Mouse (Mus musculus): Measurements from ENCODE around the gene Strn.
"Not testable (repeated sequence)": the region's sequence is repeated elsewhere in the genome, so short reads cannot be mapped to it uniquely, and the experiment has no call there.

Gene Strn

GRCm38 (mm10) chr17:78710258-78710657, 26.7 kb downstream of the Strn start:
- DNase-seq (ENCODE audit: low read depth, low spot score) = no peak

DNA sequence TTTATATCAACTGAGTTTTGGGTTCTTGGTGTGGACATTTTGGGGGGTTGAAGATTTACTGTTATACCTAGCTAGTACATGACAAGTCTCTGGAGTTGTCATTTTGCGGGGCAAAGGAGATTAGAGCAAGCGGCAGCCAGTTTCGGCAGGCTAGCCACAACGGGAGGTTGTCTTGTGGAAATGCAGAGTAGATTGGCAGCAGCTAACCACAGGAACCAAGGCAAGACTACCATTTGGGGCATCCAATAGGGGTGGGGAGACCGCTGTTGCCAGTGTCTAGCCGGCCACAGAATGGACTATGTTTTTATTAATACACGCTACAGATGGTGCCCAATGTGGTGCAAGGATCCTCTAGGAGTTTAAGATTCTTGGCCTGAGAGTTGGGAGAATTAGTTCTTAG, 28.6 kb downstream of the Strn start:
- no peak for DNase-seq (ENCODE audit: low read depth, low spot score)

- no peak for DNase-seq (ENCODE audit: low read depth, low spot score)
Observed at GRCm38 (mm10) chr17:78702988-78703387, 34.0 kb downstream of the Strn start.

DNA sequence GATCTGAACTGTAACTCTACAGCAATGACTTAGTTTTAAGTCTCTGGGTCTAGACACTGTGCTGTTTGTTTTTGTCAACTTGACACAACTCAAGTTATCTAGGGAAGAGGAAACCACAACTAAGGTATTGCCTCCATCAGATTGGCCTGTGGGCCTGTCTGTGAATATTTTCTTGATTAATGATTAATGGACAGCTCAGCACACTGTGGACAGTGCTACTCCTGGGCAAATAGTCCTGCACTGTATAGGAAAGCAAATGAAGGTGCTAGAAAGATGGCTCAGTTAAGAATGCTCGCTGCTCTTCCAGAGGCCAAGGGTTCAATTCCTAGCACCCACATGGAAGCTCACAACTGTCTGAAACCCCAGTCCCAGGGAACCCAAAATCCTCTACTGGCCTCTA, 38.0 kb downstream of the Strn start:
- no peak for DNase-seq (ENCODE audit: low read depth, low spot score)

DNA sequence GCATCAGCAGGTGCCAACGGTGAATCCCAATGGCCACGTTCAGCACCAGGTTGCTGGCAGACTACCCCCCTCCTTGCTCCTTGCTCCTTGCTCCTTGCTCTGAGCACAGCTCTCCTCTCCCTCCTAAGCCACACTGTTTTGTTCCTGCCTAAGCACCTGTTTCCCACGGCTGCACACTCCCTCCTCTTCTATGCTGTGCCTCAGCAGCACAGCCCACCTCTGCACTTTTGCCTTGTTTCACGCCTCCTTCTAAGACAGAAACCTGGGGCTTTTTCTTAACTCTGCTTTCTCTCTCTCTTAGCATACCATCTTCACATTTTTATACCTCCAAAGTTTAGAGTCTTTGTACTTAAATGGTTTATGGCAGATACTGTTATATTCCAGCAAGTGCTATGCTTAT, 39.5 kb downstream of the Strn start:
- no peak for DNase-seq (ENCODE audit: low read depth, low spot score)

- no peak for DNase-seq (ENCODE audit: low read depth, low spot score)
Observed at GRCm38 (mm10) chr17:78696922-78697321, 40.1 kb downstream of the Strn start.

- not testable (repeated sequence) for DNase-seq (ENCODE audit: low read depth, low spot score)
Observed at GRCm38 (mm10) chr17:78689231-78689630, 47.8 kb downstream of the Strn start.

DNA sequence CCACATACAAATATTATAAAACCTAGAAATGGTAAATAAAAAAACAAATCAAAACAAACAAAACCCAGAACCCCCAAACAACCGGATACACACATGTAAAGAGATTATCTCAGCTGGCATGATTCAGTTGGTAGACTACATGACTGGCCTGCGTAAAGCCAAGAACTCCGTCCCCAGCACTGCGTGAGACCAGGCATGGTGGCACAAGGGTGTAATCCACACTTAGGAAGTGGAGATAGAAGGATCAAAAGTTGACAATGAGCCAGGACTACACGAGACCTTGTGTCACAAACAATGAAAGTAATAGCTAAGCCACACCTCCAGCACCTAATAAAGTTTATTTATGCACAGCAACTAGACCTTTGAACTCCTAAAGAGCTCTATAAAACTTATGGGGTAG, 49.0 kb downstream of the Strn start:
- DNase-seq (ENCODE audit: low read depth, low spot score) = no peak

- no peak for DNase-seq (ENCODE audit: low read depth, low spot score)
Observed at GRCm38 (mm10) chr17:78685004-78685403, 52.0 kb downstream of the Strn start.

DNA sequence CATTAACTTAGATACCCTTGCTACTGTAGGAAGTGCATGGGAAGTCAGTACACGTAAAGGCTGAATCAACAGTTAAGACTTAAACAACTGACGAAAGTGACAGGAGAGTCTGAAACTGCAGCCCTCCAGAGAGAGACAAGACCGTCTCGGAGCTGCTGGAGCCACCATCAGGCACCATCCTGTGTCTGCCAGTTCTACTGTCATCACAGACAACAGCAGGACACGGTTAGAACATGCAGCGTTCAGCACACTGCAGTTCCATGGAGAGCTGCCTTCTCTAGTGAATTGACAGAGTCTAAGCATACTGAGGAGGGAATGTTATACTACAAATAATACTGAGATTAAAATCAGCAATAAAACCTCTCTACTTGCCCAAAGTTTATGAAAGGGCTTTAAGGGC, 54.6 kb downstream of the Strn start:
- DNase-seq (ENCODE audit: low read depth, low spot score) = no peak

GRCm38 (mm10) chr17:78679503-78679902, 57.5 kb downstream of the Strn start:
- no peak for DNase-seq (ENCODE audit: low read depth, low spot score)

DNA sequence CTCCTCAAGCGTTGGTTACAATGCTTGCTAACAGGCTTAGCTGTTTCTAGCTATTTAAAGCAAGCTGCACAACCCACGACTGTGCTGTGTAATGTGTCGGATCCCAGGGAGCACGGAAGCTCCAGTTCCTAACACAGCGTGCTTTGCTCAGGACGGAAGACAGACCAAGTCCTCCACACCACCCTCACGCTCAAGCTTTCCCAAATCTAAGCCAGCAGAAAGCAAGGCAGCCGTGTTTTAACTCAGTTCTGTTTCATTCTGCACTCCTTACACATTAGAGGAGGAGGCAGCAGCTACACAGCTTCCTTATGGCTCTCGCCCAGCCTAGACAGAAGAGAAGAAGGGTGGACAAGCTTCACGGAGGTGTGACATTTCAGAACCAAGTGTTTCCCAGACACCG, 60.2 kb downstream of the Strn start:
- no peak for DNase-seq (ENCODE audit: low read depth, low spot score)

DNA sequence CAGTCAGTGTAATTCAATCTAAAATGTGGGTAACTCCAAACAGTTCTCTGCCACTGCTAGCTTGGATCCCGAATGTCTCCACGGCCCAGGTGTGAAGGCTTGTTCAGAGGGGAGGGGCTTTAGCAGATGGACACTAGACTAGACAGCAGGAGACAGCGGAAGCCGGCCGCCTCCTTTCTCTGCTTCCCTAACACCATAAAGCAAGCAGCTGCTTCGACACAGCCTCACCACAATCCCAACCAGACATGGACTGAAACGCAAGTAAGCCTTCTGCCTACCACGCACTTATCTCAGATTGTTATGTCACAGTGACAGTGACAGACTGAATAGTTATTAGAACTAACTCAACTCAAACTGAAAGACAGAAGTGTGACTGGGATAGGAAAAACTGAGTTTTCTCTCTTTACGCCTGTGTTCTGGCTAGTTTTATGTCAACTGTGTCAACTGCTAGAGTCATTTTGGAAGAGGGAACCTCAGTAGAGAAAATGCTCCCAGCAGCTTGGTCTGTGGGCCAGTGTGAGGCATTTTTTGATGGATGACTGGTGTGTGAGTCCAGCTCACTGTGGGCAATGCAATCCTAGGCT, 71.9 kb downstream of the Strn start:
- DNase-seq (ENCODE audit: low read depth, low spot score) = no peak

DNA sequence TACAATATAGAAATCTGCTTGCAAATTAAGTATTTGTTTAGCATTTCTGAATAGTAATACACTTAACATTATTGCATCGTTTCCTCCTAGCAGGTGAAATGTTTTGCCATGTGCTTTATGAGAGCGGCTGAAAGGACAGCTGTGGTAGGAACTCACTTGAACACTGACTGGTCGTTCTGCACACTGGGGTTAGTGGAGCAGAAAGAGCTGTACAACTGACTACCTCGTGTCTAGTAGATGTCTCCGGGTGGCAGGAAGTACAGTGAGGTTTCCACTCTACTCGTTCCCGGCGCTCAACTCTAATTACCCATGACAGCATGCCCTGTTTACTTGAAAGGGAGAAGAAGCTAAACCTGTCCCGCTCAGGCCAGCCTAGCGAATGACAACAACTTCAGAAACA, 82.2 kb downstream of the Strn start:
- no peak for DNase-seq (ENCODE audit: low read depth, low spot score)

DNA sequence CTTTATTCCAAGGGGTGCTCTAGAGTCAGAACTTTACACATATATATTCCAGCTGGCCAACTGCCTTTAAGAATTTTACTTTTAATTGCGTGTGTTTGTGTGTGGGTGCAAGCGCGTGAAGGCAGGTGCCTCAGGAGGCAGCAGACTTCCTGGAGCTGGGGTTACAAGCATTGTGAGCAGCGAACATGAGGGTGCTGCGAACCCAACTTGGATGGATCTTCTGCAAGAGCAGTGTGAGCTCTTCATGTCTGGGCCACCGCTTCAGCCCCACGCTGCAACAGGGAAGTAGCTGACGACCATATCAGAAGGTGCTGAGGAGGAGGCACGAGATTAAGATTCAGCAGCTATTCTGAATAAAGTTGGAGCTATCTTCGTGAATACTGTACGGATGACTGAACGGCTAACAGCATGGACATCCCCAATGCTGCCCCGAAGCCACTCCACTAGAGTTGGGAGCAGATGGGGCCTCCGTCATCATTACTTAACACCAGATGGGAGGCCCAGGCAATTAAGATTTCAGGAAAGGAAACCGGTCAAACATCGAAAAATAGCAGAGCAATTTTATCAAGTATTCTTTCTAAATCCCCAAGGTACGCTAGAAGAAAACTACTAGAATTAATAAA, 93.0 kb downstream of the Strn start:
- no peak for DNase-seq (ENCODE audit: low read depth, low spot score)

DNA sequence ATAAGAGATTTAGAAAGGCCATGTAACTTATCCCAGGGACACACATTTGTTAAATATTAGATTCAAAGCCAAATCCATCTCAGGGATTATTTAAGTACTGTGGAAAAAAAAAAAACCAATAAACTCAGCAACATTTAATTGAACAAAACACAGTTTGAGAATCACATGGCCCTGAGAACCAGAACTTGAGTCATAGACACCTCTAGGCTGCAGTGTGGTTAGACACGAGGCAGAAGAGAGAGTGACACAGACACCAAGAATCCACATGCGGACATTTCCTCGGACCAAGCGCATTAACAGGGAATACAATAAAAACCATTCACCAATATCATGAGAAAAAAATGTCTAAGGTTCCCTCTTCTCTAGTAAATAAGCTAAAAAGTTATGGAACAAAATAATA, 94.7 kb downstream of the Strn start:
- no peak for DNase-seq (ENCODE audit: low read depth, low spot score)

DNA sequence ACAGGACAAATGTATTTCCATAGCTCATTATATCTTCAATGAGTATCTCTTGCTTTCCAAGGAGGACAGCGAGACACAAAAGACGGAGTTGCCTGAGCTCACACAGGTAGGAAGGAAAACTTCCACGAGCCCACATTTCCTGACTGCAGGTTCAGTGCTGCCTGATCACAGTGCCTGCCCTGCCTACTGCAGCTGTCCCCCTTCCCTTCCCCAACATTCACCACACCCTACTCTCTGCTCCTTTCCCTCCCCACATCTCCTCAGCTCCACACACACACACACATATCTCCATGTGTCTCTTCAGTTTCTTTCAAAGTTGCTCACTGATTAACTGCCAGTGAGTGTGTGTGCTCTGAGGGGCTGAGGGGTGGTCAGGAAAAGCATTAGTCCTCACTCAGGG, 96.6 kb downstream of the Strn start:
- no peak for DNase-seq (ENCODE audit: low read depth, low spot score)

GRCm38 (mm10) chr17:78639099-78639498, 97.9 kb downstream of the Strn start:
- DNase-seq (ENCODE audit: low read depth, low spot score) = no peak

- DNase-seq (ENCODE audit: low read depth, low spot score) = no peak
Observed at GRCm38 (mm10) chr17:78637140-78637539, 99.9 kb downstream of the Strn start.

- DNase-seq (ENCODE audit: low read depth, low spot score) = no peak
Observed at GRCm38 (mm10) chr17:78635616-78636015, 101.4 kb downstream of the Strn start.

GRCm38 (mm10) chr17:78624941-78625340, 112.1 kb downstream of the Strn start:
- DNase-seq (ENCODE audit: low read depth, low spot score) = no peak

DNA sequence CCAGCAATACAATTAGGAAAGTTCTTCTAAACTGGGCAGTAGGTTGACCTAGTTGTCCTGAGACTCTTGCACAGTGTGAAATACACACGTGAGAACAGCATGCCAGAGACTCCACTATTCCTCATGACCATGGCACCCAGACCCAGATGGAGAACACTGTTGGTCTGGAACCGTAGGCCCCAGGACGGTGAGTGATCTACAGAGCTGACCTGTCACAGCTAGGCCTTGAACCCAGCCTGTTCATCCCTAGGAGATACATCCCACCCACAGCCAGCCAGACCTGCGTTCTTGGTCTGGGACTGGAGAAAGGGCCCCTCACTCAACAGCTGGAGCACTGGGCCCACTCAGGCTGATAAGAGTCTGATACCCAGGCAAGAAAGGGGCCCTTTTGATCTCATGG, 115.1 kb downstream of the Strn start:
- no peak for DNase-seq (ENCODE audit: low read depth, low spot score)

GRCm38 (mm10) chr17:78620740-78621139, 116.3 kb downstream of the Strn start:
- DNase-seq (ENCODE audit: low read depth, low spot score) = no peak

DNA sequence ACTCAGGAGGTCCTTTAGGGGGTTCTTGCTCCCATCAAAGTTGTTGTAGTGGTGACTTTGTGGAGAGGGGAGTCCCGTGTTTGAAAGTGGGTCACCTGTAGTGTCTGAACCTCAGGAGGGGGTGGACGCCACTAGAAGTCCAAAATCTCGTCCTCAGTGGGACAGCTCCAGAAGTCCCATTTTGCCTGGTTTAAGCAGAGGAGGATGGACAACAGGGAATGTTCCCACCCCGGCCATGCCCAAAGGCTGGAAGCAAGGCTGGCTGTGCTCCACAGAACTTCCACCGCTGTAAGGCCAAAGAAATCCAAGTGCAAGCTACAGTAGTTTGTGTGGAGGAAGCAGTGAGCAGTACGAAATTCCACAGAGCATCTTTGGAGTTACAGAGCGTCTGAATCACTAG, 117.0 kb downstream of the Strn start:
- DNase-seq (ENCODE audit: low read depth, low spot score) = no peak
